Mouse (Mus musculus): Measurements from ENCODE around the gene Ankrd39.

The Ankrd39 gene

GRCm38 (mm10) chr1:36572709-36573108 lies 25.5 kb upstream of the Ankrd39 start:
- DNase-seq (ENCODE audit: low spot score in 2 of 2): no peak

- no peak for DNase-seq (ENCODE audit: low spot score in 2 of 2)
These were observed 25.0 kb upstream of the Ankrd39 start for GRCm38 (mm10) chr1:36572140-36572700.

DNA sequence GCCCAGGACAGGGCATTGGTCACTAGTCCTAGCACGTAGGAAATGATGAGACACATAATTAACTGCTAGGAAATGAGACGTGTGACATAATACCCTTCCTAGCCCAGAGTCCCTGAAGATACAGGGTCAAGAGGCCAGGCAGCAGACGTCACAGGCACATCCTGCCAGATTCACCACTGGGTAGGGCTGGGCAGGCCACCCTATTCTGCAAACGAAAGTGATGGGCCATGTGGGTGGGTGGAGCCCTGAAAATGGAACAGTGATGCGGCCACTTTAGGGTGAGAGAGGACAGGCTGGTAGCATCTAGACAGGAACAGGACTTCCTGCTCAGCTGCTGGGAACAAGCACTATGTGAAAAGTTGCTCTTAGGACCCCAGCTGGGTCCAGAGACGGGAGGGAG lies 24.4 kb upstream of the Ankrd39 start:
- no peak for DNase-seq (ENCODE audit: low spot score in 2 of 2)

DNA sequence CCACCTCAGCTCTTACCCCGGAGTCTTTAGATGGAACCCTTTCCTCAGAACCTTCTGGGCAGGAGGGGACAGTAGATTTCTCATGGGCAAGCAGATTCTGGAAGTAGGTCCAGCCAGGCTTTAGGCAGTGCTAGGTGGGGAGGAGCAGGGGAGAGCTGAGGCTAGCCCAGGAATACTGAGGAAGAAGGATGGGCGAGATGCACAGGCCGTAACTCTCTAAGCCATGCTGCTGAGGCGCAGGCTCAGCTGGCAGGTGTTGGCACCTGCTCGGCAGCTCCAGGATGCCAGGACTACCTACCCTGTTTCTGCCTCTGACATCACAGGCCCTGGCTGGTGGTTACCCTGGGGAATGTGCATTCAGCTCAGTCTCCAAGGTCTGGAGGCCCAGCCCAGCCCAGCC lies 23.1 kb upstream of the Ankrd39 start:
- DNase-seq (ENCODE audit: low spot score in 2 of 2): no peak

DNA sequence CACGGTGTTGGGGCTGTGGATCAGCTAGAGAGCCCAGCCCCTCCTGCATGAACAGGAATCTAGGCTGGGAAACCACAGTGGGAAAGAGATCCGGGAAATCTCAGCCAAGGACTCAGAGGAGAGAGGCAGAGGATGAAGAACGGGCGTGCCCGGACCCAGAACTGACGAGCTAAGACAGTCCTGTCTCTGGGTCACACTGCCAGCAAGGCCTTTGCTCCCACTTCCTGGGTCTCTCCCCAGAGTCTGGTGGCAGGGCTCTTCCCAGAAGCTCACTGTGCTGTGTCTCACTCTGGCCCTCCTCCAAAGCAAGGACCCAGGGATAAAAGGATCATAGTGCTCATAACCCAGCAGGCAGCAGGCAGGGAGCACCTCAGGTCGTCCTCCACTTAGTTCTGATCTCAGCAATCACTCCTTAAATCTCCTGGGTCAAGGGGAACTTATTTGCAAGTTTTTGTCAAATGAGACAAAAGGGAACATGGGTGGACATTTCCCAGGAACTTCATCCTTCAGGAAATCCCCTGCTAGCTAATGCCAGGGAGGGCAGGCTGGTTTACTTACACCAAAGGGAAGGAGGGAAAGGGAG lies 22.5 kb upstream of the Ankrd39 start:
- DNase-seq (ENCODE audit: low spot score in 2 of 2): no peak

GRCm38 (mm10) chr1:36568776-36569175 lies 21.5 kb upstream of the Ankrd39 start:
- DNase-seq (ENCODE audit: low spot score in 2 of 2): no peak

GRCm38 (mm10) chr1:36567818-36568603 lies 20.8 kb upstream of the Ankrd39 start:
- no peak for DNase-seq (ENCODE audit: low spot score in 2 of 2)

DNA sequence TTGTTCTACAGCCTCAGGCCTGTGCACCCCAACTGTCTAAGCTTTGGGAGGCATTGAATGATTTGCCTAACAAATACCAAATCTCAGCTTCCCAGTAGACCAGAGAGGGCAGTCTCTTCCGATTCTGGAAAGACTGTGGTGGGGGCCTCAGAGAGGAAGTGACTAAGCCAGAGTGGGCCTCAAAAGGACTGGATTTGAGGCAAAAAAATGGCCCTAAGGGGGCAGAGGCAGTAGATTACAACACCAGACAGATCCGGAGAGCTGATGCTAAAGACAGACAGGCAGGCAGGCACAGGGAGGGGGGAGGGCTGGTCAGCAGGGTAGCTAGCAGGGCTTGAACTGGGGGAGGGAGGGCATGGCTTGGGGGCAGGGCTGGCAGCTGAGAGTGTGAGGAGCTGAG lies 19.2 kb upstream of the Ankrd39 start:
- no peak for DNase-seq (ENCODE audit: low spot score in 2 of 2)

DNA sequence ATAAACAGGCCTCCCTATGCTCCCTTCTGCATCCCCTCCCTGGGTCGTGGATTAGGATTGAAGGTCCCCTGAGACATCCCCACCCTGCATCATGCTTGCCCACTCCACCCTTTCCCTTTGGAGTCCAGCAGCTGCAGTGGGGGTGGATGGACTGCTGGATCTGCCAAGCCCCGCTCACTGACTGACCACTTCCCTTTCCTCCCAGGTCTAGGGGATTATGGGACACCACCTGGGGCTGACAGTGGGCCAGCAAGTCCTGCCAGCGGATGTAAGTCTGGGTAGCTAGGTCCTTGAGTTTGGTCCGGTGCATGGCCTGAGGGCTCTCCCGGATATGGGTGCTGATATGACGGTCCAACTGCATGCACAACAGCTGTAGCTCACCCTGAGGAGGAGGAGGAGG lies 16.9 kb upstream of the Ankrd39 start:
- DNase-seq (ENCODE audit: low spot score in 2 of 2): no peak

DNA sequence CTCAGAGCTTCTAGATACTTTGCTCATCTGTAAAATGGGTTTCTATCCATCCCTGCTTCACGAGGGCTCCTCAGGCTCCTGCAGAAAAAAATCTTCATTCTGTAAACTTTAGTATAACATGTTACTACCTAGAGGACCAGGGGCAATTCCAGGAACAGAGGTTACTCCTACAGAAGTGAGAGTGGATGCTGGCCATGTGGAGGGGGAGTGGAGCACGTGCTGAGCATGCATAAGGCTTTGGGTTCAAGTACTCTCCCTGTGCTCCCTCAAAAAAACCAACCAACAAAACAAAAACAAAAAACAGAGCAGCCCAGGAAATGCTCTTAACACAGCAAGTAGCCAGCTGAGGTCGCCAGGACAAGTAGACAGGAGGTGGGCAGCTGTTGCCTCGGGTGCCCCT lies 16.4 kb upstream of the Ankrd39 start:
- DNase-seq (ENCODE audit: low spot score in 2 of 2): no peak

DNA sequence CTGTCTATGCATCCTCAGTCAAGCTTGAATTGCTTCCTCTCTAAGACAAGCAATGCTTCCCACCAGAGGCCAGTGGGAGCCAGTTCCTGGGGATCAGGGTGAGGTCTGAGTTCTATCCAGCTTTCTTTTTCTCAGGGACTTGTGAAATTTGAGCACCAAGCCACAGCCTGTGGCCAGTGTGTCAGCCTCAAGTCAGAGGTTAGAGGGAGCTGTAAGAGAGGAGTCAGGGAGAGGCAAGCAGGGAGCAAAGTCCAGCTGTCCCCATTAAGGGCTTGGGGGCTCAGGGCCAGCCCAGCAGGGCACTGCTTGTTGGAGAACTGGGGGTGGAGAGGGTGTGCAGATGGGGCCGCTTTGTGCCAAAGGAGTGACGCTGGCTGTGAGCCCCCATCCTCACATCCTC lies 16.0 kb upstream of the Ankrd39 start:
- no peak for DNase-seq (ENCODE audit: low spot score in 2 of 2)

DNA sequence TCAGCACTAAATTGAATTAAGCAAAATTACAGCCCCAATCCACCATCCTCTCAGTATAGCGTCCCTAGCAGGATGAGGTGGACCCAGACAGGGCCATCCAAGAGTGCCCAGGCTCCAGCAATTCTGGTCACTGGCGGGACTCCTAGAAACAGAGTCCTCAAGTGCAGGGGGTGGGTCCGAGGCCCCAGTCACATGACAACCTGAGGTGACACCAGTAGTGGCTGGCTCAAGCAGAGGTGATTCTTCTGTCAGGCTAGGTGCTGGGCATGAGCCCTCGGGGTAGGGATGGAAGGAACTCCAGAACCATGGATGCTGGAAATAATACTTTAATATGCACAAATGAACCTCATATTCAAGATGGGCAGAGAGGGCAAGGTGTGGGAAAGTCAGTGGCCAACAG lies 15.1 kb upstream of the Ankrd39 start:
- DNase-seq (ENCODE audit: low spot score in 2 of 2): no peak

DNA sequence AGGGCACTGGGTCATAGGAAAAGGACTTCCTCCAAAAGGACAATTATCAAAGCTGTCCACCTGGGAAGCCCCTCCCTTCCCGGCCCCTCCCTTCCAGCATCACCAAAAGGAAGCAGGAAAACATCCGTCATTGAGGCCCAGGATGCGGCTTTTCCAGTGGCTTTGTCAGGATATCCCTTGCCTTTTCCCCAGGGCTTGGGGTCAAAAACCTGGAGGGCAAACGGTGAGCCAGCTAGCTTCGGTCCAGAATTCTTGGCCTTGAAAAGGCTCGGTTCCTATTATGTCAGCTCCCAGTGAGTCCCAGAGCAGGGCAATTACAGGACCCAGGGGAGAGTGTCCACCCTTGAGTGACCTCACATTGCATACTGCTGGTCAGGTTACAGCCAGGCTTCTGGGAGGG lies 13.7 kb upstream of the Ankrd39 start:
- DNase-seq (ENCODE audit: low spot score in 2 of 2): no peak

GRCm38 (mm10) chr1:36559888-36560287 lies 12.6 kb upstream of the Ankrd39 start:
- DNase-seq (ENCODE audit: low spot score in 2 of 2): no peak

DNA sequence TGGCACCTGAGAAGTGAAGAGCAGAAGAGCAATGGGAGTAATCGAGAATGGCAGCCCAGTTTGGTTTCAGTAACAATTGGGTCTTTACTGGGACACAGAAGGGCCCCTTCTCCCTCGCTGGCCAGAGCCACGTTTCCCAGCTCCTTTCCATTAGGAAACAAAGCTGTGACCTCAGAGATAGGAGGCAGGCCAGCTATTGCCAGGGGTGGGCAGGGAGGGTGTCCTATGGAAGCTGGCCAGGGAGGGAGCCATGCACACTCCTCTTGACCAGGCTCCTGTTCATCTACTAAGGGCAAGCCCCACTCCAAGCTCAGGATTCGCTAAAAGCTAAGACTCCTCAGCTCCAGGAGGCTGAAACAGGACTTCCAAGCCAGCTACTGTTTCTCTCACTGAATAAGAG lies 12.0 kb upstream of the Ankrd39 start:
- DNase-seq (ENCODE audit: low spot score in 2 of 2): no peak

- DNase-seq (ENCODE audit: low spot score in 2 of 2): peak; percentile 49 to 50
These were observed 11.1 kb upstream of the Ankrd39 start, which contains the start of gene Sema4c for GRCm38 (mm10) chr1:36558031-36558993. Gene Sema4c (minus strand): TSS chr1:36558349.

DNA sequence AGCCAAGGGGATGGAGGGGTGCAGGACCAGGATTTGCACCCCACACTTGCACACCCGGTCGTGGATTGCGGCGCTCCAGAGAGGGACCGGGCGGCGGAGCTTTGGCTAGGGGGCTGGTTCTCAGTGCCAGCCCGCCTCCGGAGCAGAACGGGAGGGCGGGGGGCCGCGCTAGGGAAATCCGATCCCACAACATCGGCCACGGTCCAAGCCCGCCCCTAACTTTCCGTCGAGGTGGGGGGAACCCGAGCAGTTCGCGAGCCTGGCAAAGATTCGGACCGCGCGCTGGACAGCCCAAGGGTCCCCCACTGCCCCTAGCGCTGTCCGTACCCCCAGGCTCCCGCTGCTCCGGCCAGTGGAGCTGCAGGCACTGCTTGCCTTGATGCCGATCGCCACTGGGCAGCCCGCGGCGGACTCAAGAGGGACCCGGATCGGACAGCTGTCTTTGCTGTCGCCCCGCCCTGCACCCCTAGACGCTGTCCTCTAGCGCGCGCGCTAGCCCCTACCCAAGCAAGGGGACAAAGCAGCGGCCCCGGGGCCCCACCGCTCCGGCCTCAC lies 10.3 kb upstream of the Ankrd39 start:
- peak; percentile 45 to 54 for DNase-seq (ENCODE audit: low spot score in 2 of 2)

DNA sequence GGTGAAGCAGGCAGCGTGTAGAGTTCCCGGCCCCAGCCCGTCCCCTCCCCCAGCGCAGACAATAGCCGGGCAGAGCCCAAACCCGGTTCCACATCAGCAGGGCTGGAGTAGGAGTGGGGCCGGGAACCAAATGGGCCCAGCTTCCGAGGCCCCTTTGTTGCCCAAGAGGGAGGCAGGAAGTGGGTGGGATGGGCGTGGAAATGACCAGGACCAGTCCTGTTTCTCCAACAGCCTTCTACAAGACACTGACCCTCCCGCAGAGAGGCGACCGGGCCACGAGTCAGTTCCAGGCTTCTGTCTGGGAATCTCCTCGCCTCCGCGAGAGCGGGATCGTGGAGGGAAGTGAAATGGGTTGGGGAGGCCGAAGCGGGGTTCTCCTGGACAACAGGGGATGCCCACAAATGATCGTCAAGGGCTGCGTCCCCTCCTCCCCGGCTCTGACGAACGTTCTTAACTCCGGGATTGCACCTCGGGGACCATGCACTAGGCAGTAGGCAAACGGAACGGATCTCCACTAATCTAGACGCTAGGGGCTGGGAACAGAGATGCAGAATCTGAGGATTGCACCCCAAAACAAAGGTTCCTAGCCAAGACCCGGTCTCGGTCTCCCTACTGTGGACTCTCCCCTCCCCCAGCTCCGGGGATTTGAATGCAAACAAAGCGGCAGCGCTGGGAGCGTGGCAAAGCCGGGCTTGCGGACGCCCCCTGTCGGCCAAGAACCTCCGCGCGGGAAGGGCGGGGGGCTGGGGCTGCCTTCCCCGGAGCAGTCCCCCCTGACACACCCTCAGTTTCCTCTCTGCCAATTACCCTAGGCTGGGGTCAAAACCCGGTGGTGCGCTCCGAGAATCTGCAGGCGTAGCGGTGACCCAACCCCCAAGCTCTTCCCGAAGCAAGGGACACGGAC lies 9.6 kb upstream of the Ankrd39 start:
- peak; percentile 92 to 94 for DNase-seq (ENCODE audit: low spot score in 2 of 2)

GRCm38 (mm10) chr1:36555798-36556395 lies 8.7 kb upstream of the Ankrd39 start:
- DNase-seq (ENCODE audit: low spot score in 2 of 2): no peak

Measured in frontal cortex, postnatal 25 days (tissue).